Mouse (Mus musculus) layer of hippocampus, adult 2 months (tissue): ENCODE measurements around the gene Kdm6b. TPM values are rescaled to one million over a fixed set of nuclear protein-coding genes. Genes with fewer than 3 reads are reported as not detected.
A peak's percentile ranks its signal among the peaks of the same experiment; 100 is the strongest.

Experiments used
- DNase-seq, 2 experiments: peaks; one replicate each; pipeline ENCODE4 v3.0.0; 2022; ENCODE audit warnings: low spot score in 2 of 2
- H3K27ac ChIP-seq: fragments of 200-600 bp; 2 replicates; pipeline ENCODE4 v1.8.1; 2022
- H3K4me3 ChIP-seq: fragments of 200-600 bp; 2 replicates; pipeline ENCODE4 v1.8.1; 2022; ENCODE audit warnings: mild to moderate bottlenecking
- CTCF ChIP-seq: fragments of 200-600 bp; conservative IDR thresholded peaks from 2 replicates; pipeline ENCODE4 v1.8.1; 2022; ENCODE audit warnings: antibody characterized with exemption, mild to moderate bottlenecking, moderate library complexity
- total RNA-seq, 2 experiments: library from RNA; stranded (reverse); gene quantifications; 2 replicates each; pipeline ENCODE4 v1.2.3; 2021

Gene Kdm6b
- total RNA-seq, 2 experiments from 2014 or later = 34.3 to 40.9 TPM

GRCm38 (mm10) chr11:69429313-69429712, 15.8 kb upstream of the Kdm6b start:
- H3K27ac ChIP-seq = no peak overlapping the region
- DNase-seq = no peak
- no peak overlapping the region for H3K4me3 ChIP-seq
- TF ChIP-seq CTCF = no peak

GRCm38 (mm10) chr11:69428751-69429150, 15.3 kb upstream of the Kdm6b start:
- no peak overlapping the region for H3K4me3 ChIP-seq
- no peak for TF ChIP-seq CTCF

GRCm38 (mm10) chr11:69426246-69426645, 12.8 kb upstream of the Kdm6b start:
- TF ChIP-seq CTCF = no peak
- DNase-seq = no peak
- no peak overlapping the region for H3K4me3 ChIP-seq
- no peak overlapping the region for H3K27ac ChIP-seq

More at GRCm38 (mm10) chr11:69428751-69429150, 15.3 kb upstream of the Kdm6b start:
- no peak for DNase-seq
- H3K27ac ChIP-seq = no peak overlapping the region

- no peak for TF ChIP-seq CTCF
- DNase-seq = no peak
- H3K27ac ChIP-seq = no peak overlapping the region
- H3K4me3 ChIP-seq = no peak overlapping the region
Measured at GRCm38 (mm10) chr11:69423885-69424284, 10.4 kb upstream of the Kdm6b start.

GRCm38 (mm10) chr11:69422842-69423241, 9.4 kb upstream of the Kdm6b start:
- TF ChIP-seq CTCF = no peak
- no peak overlapping the region for H3K4me3 ChIP-seq
- no peak overlapping the region for H3K27ac ChIP-seq
- no peak for DNase-seq

GRCm38 (mm10) chr11:69421131-69421977, 7.9 kb upstream of the Kdm6b start:
- no peak overlapping the region for H3K27ac ChIP-seq
- DNase-seq = no peak
- TF ChIP-seq CTCF = no peak
- no peak overlapping the region for H3K4me3 ChIP-seq

- DNase-seq = no peak
- no peak for TF ChIP-seq CTCF
Measured at GRCm38 (mm10) chr11:69420554-69421000, 7.1 kb upstream of the Kdm6b start.

GRCm38 (mm10) chr11:69419813-69420553, 6.5 kb upstream of the Kdm6b start:
- DNase-seq = no peak
- Histone ChIP-seq H3K27ac (peak overlapping the region; percentile 99), H3K4me3 (peak overlapping the region; percentile 60)
- TF ChIP-seq CTCF = no peak

More at GRCm38 (mm10) chr11:69420554-69421000, 7.1 kb upstream of the Kdm6b start:
- peak overlapping the region; percentile 60 for H3K4me3 ChIP-seq
- H3K27ac ChIP-seq = no peak overlapping the region

GRCm38 (mm10) chr11:69419443-69419812, 6.0 kb upstream of the Kdm6b start:
- H3K4me3 ChIP-seq = peak overlapping the region; percentile 60
- TF ChIP-seq CTCF = peak; percentile 62
- no peak for DNase-seq
- peak overlapping the region; percentile 99 for H3K27ac ChIP-seq

GRCm38 (mm10) chr11:69418481-69419442, 5.3 kb upstream of the Kdm6b start:
- peak overlapping the region; percentile 60 for H3K4me3 ChIP-seq
- peak overlapping the region; percentile 99 for H3K27ac ChIP-seq
- TF ChIP-seq CTCF = no peak; the same call in 1 of the 2 replicates
- peak; percentile 83 to 95 for DNase-seq

- Histone ChIP-seq H3K27ac (peak overlapping the region; percentile 99), H3K4me3 (peak overlapping the region; percentile 60)
- no peak for TF ChIP-seq CTCF
- peak; percentile 87 to 88 for DNase-seq
Measured at GRCm38 (mm10) chr11:69417449-69418384, 4.2 kb upstream of the Kdm6b start.
